Mouse (Mus musculus): ENCODE measurements around the gene Rala.

- TF ChIP-seq POLR2A (IDR thresholded peaks at IDR 0.05; ENCODE audit: insufficient read depth, low read length) (no peak), EP300 (IDR thresholded peaks at IDR 0.05; ENCODE audit: insufficient read depth, low read depth, low read length) (no peak)
These were observed 111.1 kb downstream of the Rala start for GRCm38 (mm10) chr13:17832940-17833339.
